Mouse (Mus musculus) forebrain, embryonic 15.5 days (tissue): ENCODE results near the gene Micu1. TPM values are rescaled to one million over a fixed set of nuclear protein-coding genes. Genes with fewer than 3 reads are reported as not detected.
"Not testable (repeated sequence)": the region's sequence is repeated elsewhere in the genome, so short reads cannot be mapped to it uniquely, and the experiment has no call there.

Experiments
- ATAC-seq: fragments of 200-750 bp; cut with Nextera tagmentation; replicated peaks from 2 replicates; pipeline ENCODE4 v1.8.0; 2017; ENCODE audit warnings: mild to moderate bottlenecking, moderate TSS enrichment, moderate library complexity
- H3K27ac ChIP-seq: fragments of 300-500 bp; sonication (generic); replicated peaks from 2 replicates; pipeline ENCODE4 v1.5.1; 2015; ENCODE audit warnings: mild to moderate bottlenecking, inconsistent platforms
- H3K27me3 ChIP-seq: fragments of 300-500 bp; sonication (generic); 2 replicates; pipeline ENCODE4 v1.6.1; 2015; ENCODE audit warnings: inconsistent platforms
- H3K36me3 ChIP-seq: fragments of 300-500 bp; sonication (generic); 2 replicates; pipeline ENCODE4 v1.6.1; 2015; ENCODE audit warnings: mild to moderate bottlenecking, inconsistent platforms
- H3K4me1 ChIP-seq: fragments of 300-500 bp; sonication (generic); 2 replicates; pipeline ENCODE4 v1.6.1; 2015; ENCODE audit warnings: inconsistent platforms
- H3K4me2 ChIP-seq: fragments of 300-500 bp; sonication (generic); replicated peaks from 2 replicates; pipeline ENCODE4 v1.6.1; 2015; ENCODE audit warnings: mild to moderate bottlenecking, inconsistent platforms
- H3K4me3 ChIP-seq: fragments of 300-500 bp; sonication (generic); 2 replicates; pipeline ENCODE4 v1.5.1; 2015; ENCODE audit warnings: mild to moderate bottlenecking, inconsistent platforms
- H3K9ac ChIP-seq: fragments of 300-500 bp; sonication (generic); replicated peaks from 2 replicates; pipeline ENCODE4 v1.6.1; 2015; ENCODE audit warnings: mild to moderate bottlenecking, inconsistent platforms
- H3K9me3 ChIP-seq: fragments of 300-500 bp; sonication (generic); 2 replicates; pipeline ENCODE4 v1.6.1; 2016; ENCODE audit warnings: inconsistent platforms
- WGBS: fragments of 180-500 bp; shearing (Covaris S2); methylation state at CpG from one replicate; pipeline ENCODE4 v1.1.7; 2015; ENCODE audit warnings: mixed read lengths; 5-methylcytosine and 5-hydroxymethylcytosine counted together
- polyA plus RNA-seq: library from polyadenylated mRNA; unstranded; fragments of >200 nt; fragmentation: Nextera tagmentation; extraction: Ambion mirVana; gene quantifications from 2 replicates; pipeline ENCODE4 v1.2.1, GENCODE M21; 2015

The Micu1 gene
- 75.9 and 79.1 TPM in 2 replicates for polyA plus RNA-seq

- Histone ChIP-seq H3K27me3 (no peaks in the 10 kb centered on the region), H3K27ac (peak within 1 kb of the TSS; percentile 79), H3K4me1 (peaks cover 12% of the 10 kb centered on the region), H3K4me2 (peak within 1 kb of the TSS; percentile 92), H3K9me3 (no peaks in the 10 kb centered on the region), H3K4me3 (peak within 1 kb of the TSS; percentile 66), H3K36me3 (no peaks in the 10 kb centered on the region), H3K9ac (peak within 1 kb of the TSS; percentile 64)
- 1% methylated on average over 48 of the region's 48 CpGs for WGBS
- ATAC-seq, result peak; percentile 98
Measured at GRCm38 (mm10) chr10:59702207-59703032, at the start of gene Micu1. Gene Micu1 (plus strand): TSS chr10:59702477.

- H3K9me3 ChIP-seq, result no peaks in the 10 kb centered on the region
- 78% methylated on average over 13 of the region's 13 CpGs for WGBS
- no peak overlapping the region for H3K27ac ChIP-seq
- no peak overlapping the region for H3K4me2 ChIP-seq
- H3K27me3 ChIP-seq, result no peaks in the 10 kb centered on the region
- no peak overlapping the region for H3K4me3 ChIP-seq
- no peaks in the 10 kb centered on the region for H3K4me1 ChIP-seq
- H3K36me3 ChIP-seq, result no peaks in the 10 kb centered on the region
- H3K9ac ChIP-seq, result no peak overlapping the region
- no peak for ATAC-seq
Measured at GRCm38 (mm10) chr10:59656799-59657198, 45.5 kb upstream of the Micu1 start.

GRCm38 (mm10) chr10:59664765-59665164, 37.5 kb upstream of the Micu1 start:
- H3K9me3 ChIP-seq, result no peaks in the 10 kb centered on the region
- H3K36me3 ChIP-seq, result no peaks in the 10 kb centered on the region
- WGBS, result 76% methylated on average over 2 of the region's 2 CpGs
- no peak overlapping the region for H3K9ac ChIP-seq
- H3K27me3 ChIP-seq, result no peaks in the 10 kb centered on the region
- no peak overlapping the region for H3K4me3 ChIP-seq
- H3K4me1 ChIP-seq, result peaks cover 11% of the 10 kb centered on the region
- no peak overlapping the region for H3K27ac ChIP-seq
- no peak for ATAC-seq
- no peak overlapping the region for H3K4me2 ChIP-seq

GRCm38 (mm10) chr10:59665503-59666291, 36.6 kb upstream of the Micu1 start:
- no peaks in the 10 kb centered on the region for H3K27me3 ChIP-seq
- H3K4me3 ChIP-seq, result no peak overlapping the region
- ATAC-seq, result no peak
- H3K4me1 ChIP-seq, result peaks cover 11% of the 10 kb centered on the region
- WGBS, result 78% methylated on average over 13 of the region's 13 CpGs
- H3K27ac ChIP-seq, result no peak overlapping the region
- no peaks in the 10 kb centered on the region for H3K36me3 ChIP-seq
- H3K9ac ChIP-seq, result no peak overlapping the region
- H3K4me2 ChIP-seq, result no peak overlapping the region
- no peaks in the 10 kb centered on the region for H3K9me3 ChIP-seq

- Histone ChIP-seq H3K9me3 (no peaks in the 10 kb centered on the region), H3K4me3 (no peak overlapping the region), H3K4me1 (peaks cover 11% of the 10 kb centered on the region), H3K36me3 (no peaks in the 10 kb centered on the region), H3K4me2 (no peak overlapping the region), H3K9ac (no peak overlapping the region), H3K27ac (no peak overlapping the region), H3K27me3 (no peaks in the 10 kb centered on the region)
- 51% methylated on average over 6 of the region's 6 CpGs for WGBS
- 0 out of 2 replicates have a peak, but pooled peaks have one; percentile 11 for ATAC-seq
Measured at GRCm38 (mm10) chr10:59667377-59667776, 34.9 kb upstream of the Micu1 start.

- Histone ChIP-seq H3K36me3 (no peaks in the 10 kb centered on the region), H3K9ac (no peak overlapping the region), H3K27me3 (no peaks in the 10 kb centered on the region), H3K4me1 (peaks cover 11% of the 10 kb centered on the region), H3K9me3 (no peaks in the 10 kb centered on the region), H3K27ac (no peak overlapping the region), H3K4me2 (no peak overlapping the region), H3K4me3 (no peak overlapping the region)
- 80% methylated on average over 7 of the region's 7 CpGs for WGBS
- ATAC-seq, result no peak
Measured at GRCm38 (mm10) chr10:59668491-59668890, 33.8 kb upstream of the Micu1 start.

GRCm38 (mm10) chr10:59677836-59678235, 24.4 kb upstream of the Micu1 start:
- H3K9ac ChIP-seq, result no peak overlapping the region
- H3K27ac ChIP-seq, result no peak overlapping the region
- no peaks in the 10 kb centered on the region for H3K36me3 ChIP-seq
- no peak for ATAC-seq
- H3K9me3 ChIP-seq, result no peaks in the 10 kb centered on the region
- no peak overlapping the region for H3K4me2 ChIP-seq
- H3K27me3 ChIP-seq, result no peaks in the 10 kb centered on the region
- no peak overlapping the region for H3K4me3 ChIP-seq
- peaks cover 2% of the 10 kb centered on the region; the same call in 1 of the 2 replicates for H3K4me1 ChIP-seq
- 56% methylated on average over 1 of the region's 1 CpGs for WGBS

- Histone ChIP-seq H3K4me1 (peaks cover 2% of the 10 kb centered on the region; the same call in 1 of the 2 replicates), H3K27ac (no peak overlapping the region), H3K4me2 (no peak overlapping the region), H3K36me3 (no peaks in the 10 kb centered on the region), H3K27me3 (no peaks in the 10 kb centered on the region), H3K4me3 (no peak overlapping the region), H3K9ac (no peak overlapping the region), H3K9me3 (no peaks in the 10 kb centered on the region)
- no peak for ATAC-seq
- 79% methylated on average over 2 of the region's 2 CpGs for WGBS
Measured at GRCm38 (mm10) chr10:59679189-59679588, 23.1 kb upstream of the Micu1 start.

GRCm38 (mm10) chr10:59685586-59685985, 16.7 kb upstream of the Micu1 start:
- not testable (repeated sequence) for H3K9me3 ChIP-seq, H3K4me1 ChIP-seq, H3K27ac ChIP-seq, ATAC-seq, H3K27me3 ChIP-seq, H3K36me3 ChIP-seq, H3K4me3 ChIP-seq, H3K4me2 ChIP-seq, H3K9ac ChIP-seq
- 97% methylated on average over 3 of the region's 3 CpGs for WGBS

GRCm38 (mm10) chr10:59687126-59687525, 15.2 kb upstream of the Micu1 start:
- no peaks in the 10 kb centered on the region for H3K4me1 ChIP-seq
- WGBS, result 88% methylated on average over 2 of the region's 2 CpGs
- H3K27me3 ChIP-seq, result no peaks in the 10 kb centered on the region
- no peak overlapping the region for H3K27ac ChIP-seq
- no peak overlapping the region for H3K9ac ChIP-seq
- H3K9me3 ChIP-seq, result no peaks in the 10 kb centered on the region
- H3K4me2 ChIP-seq, result no peak overlapping the region
- no peaks in the 10 kb centered on the region for H3K36me3 ChIP-seq
- no peak for ATAC-seq
- H3K4me3 ChIP-seq, result no peak overlapping the region

GRCm38 (mm10) chr10:59689836-59690235, 12.4 kb upstream of the Micu1 start:
- Histone ChIP-seq H3K27me3 (no peaks in the 10 kb centered on the region), H3K9me3 (no peaks in the 10 kb centered on the region), H3K36me3 (no peaks in the 10 kb centered on the region), H3K4me1 (no peaks in the 10 kb centered on the region), H3K4me3 (no peak overlapping the region), H3K27ac (no peak overlapping the region), H3K9ac (no peak overlapping the region), H3K4me2 (no peak overlapping the region)
- ATAC-seq, result no peak
- 62% methylated on average over 6 of the region's 6 CpGs for WGBS

- H3K27ac ChIP-seq, result no peak overlapping the region
- H3K4me1 ChIP-seq, result no peaks in the 10 kb centered on the region
- no peak overlapping the region for H3K9ac ChIP-seq
- no peaks in the 10 kb centered on the region for H3K27me3 ChIP-seq
- no peak overlapping the region for H3K4me3 ChIP-seq
- no peaks in the 10 kb centered on the region for H3K9me3 ChIP-seq
- no peak for ATAC-seq
- no peaks in the 10 kb centered on the region for H3K36me3 ChIP-seq
- H3K4me2 ChIP-seq, result no peak overlapping the region
- WGBS, result 88% methylated on average over 6 of the region's 6 CpGs
Measured at GRCm38 (mm10) chr10:59692441-59692840, 9.8 kb upstream of the Micu1 start.
